Mouse (Mus musculus) left cerebral cortex, postnatal 14 days (tissue): Measurements from ENCODE around the gene Ptprd. TPM values are rescaled to one million over a fixed set of nuclear protein-coding genes. Genes with fewer than 3 reads are reported as not detected.
A peak's percentile ranks its signal among the peaks of the same experiment; 100 is the strongest.

Experiments used
- DNase-seq, 2 experiments: peaks; one replicate each; pipeline ENCODE4 v3.0.0; 2021 to 2022; ENCODE audit warnings: low spot score in 2 of 2, mixed read lengths in 1 of 2
- intact Hi-C: fragments of 180-260 bp; cut with DNase I; formaldehyde crosslinking; loops from one replicate; pipeline ENCODE4 v1.15.1; 2025
- total RNA-seq, 2 experiments: library from RNA; stranded (reverse); gene quantifications; 2 replicates each; pipeline ENCODE4 v1.2.3; 2021

Ptprd gene
- total RNA-seq, 2 experiments from 2014 or later: 357 to 391 TPM

GRCm38 (mm10) chr4:76386978-76387824 lies 1824.6 kb downstream of the Ptprd start:
- intact Hi-C loops: no loop called here
- no peak for DNase-seq

GRCm38 (mm10) chr4:76385818-76386217 lies 1825.9 kb downstream of the Ptprd start:
- intact Hi-C loops: no loop called here
- DNase-seq: peak; percentile 26 to 39

DNA sequence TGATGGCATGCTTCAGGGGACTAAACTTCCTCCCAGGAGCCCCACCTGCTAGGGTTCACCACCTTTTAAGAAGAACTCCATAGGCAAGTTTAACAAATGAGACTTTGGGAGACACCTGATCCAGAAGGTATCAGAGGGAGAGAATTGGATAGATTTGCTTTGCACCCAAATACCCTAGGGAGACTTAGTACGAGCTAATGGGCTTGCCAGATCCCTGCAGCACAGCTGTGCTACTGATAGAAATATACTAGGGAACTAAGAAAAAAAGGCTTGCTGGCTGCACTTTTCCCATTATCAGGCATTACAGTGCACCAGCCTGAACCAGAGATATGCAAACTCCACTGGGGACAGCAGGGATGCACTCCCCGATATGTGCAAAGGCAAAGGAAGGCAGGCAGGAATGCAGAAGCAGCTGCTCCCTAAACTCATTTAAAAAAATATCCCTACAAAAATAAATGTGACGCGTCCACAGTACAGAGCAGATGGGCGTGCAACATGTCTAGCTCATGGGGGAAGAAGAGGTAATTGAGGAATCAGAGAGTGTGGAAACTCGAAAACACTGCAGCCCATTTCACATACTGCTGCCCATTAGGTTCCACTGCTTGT lies 1831.3 kb downstream of the Ptprd start:
- intact Hi-C loops: no loop called here
- DNase-seq: peak; percentile 44 to 51

- intact Hi-C loops: no loop called here
- DNase-seq: peak; percentile 31 to 35
These were observed 1841.5 kb downstream of the Ptprd start for GRCm38 (mm10) chr4:76370041-76370880.

DNA sequence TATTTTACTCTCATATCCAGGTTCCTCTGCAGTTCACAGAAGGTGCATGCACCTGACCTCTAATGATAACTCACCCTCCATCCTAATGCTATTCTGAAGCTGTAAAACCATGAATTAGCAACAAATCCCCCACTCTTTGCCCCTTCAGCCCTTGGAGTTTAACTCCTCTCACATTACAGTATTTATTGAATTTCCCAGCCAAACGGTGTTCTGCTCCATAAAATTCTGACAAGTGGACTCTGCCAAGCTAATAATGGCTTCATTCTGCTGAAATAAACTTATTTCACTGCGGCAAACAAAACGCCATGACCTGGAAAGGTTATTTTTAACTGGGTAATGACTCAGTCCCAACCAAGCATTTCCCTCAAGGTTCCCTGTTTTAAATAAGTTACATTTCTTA lies 1842.7 kb downstream of the Ptprd start:
- no peak for DNase-seq
- intact Hi-C loops: no loop called here

DNA sequence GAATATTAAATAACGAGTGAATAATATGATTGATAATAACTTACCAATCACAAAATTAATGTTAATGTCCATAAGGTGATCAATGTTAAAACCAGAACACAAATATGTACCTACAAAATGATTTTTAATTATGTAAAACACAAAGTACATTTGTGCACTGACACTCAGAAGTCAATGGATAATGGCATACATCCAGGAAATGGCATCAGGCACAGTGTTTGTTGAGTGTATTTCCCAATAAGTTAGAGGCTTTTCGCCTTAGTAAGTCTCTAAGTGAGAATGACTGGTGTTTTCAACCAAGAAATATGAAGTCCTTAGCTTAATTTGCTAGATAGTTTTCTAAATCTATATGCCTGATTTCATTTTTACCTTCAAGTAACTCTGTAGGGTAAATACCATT lies 1843.5 kb downstream of the Ptprd start:
- DNase-seq: no peak
- intact Hi-C loops: no loop called here

DNA sequence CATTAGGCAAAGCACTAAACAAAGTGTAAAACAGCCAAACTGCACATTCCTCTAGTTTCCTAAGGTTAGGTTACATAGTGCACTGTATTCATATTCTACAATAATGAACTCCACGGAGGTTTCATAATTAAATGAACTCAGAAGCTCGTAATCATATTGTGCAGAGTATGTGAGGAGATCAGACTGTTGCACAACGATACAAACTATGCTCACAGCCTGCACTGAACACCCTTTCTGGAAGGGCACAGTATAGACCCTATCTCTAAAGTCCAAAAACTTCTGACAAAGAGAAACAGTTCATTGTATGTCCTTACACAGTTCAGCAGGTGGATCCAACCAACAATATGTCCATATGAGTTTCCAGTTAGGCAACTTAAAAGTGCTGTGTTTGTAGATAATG lies 1844.5 kb downstream of the Ptprd start:
- intact Hi-C loops: no loop called here
- no peak for DNase-seq

- DNase-seq: peak; percentile 26 to 49
- intact Hi-C loops: no loop called here
These were observed 1845.9 kb downstream of the Ptprd start for GRCm38 (mm10) chr4:76365871-76366270.

DNA sequence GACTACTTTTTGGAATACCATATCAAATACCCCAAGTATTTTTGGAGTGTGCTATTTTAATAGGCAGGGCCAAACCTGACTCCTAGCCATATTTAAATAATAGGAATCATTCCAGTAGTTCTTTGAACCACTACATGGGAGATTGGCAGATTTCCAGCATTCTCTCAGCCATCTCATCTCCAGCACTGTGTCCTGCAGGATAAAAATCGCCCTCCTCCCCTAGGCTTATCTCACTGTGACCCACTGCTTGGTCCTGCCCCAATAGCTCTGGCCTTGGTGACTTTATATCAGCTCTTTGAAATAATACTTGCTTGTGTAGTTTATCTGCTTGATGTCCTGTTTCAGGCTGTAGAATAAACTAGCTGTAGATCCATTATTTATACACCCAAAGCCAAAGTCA lies 1850.2 kb downstream of the Ptprd start:
- intact Hi-C loops: no loop called here
- DNase-seq: no peak

DNA sequence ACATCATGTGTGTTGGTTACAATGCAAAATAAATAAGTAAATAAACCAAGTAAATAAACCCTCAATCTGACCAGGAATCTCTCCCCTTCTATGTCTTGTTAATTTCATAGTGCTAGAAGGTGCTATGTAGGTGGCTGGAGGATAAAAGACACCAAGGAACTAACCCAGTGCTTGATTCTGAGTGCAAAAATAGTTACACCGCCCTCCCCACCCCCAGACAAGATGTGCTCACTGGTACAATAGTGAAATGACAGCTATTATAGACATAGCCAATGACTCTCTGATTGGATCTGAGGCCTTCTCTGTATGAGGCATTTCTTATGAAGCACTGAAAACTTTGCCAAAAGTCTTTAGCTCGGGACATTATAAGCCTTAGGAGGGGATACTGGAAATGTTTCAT lies 1857.6 kb downstream of the Ptprd start:
- intact Hi-C loops: no loop called here
- no peak for DNase-seq

GRCm38 (mm10) chr4:76352468-76352867 lies 1859.3 kb downstream of the Ptprd start:
- intact Hi-C loops: no loop called here
- DNase-seq: no peak

DNA sequence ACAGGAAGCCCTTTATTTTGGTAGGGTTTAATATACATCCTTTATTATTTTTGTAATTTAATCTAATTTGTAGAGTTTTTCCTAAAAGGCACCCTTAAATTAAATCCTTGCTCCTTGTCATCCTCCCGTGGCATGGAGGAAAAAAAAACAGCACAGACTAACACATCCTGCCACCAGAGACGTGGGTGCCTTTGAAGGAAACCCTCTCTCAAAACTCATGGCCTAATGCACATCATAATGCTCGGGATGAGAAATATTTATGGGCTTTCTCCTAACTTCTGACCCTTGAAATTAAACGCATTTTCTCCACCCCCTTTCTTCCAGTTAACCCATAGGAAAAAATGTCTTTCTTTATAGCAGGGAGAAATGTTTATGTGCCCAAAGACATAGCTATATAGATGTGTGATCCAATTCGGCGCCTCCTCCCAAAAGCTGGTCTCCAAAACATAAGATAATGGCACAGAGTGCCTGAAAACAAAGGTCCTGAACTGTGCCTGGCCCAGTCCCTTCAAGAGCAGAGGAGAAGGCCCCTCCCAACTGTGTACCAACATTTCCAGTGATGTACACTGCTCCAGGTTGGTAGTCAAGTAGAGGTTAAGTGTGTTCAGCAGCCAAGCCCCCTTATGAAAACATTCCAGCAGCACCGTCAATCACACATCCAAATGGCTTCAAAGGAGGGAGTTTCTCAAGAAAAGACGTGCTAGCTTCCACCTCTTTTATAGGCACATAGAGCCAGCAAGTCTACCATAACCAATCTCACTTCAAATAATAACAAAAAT lies 1860.4 kb downstream of the Ptprd start:
- DNase-seq: no peak
- intact Hi-C loops: no loop called here

GRCm38 (mm10) chr4:76350241-76350962 lies 1861.4 kb downstream of the Ptprd start:
- DNase-seq: no peak
- intact Hi-C loops: no loop called here

DNA sequence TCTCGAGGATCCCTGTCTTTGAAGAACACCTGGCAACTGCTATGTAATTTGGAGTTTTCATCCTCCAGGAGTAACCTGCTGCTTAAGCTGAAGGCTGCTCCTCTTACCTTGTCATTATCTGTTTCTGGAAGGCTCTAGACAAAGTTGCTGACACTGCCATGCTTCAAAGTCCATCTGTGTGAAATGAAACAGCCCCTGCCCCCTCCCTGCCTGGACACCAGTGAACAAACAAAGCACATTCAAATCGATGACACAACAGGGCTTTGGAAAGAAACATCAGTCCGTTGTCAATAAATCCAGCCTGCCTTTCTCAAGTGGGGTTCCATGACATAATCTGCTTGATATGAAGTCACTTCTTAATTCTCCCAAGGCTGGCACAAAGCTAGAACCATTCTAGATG lies 1867.7 kb downstream of the Ptprd start:
- DNase-seq: no peak
- intact Hi-C loops: no loop called here

DNA sequence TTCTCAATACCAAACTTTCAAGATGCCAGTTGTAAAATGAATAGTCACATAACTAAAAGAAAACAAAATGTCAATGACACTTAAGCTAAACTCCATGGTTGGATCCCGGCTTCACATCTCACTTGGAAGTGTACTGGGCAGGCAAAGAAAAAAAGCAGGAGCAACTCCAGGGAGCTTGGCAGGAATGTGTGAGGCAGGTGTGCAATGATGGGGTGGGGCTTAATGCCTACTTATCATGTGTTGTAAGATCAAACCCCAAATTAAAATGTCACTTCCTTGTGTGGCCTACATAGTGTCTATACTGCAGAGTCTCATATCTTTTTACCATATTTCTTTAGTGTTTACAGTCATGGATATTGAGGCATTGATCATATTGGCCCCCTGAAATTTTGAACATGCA lies 1873.8 kb downstream of the Ptprd start:
- intact Hi-C loops: no loop called here
- no peak for DNase-seq

- no peak for DNase-seq
- intact Hi-C loops: loop anchor here (10.0 kb wide), 1 partner anchor 117 kb away; no protein-coding TSS in a partner anchor
These were observed 1884.4 kb downstream of the Ptprd start for GRCm38 (mm10) chr4:76327346-76327745.

DNA sequence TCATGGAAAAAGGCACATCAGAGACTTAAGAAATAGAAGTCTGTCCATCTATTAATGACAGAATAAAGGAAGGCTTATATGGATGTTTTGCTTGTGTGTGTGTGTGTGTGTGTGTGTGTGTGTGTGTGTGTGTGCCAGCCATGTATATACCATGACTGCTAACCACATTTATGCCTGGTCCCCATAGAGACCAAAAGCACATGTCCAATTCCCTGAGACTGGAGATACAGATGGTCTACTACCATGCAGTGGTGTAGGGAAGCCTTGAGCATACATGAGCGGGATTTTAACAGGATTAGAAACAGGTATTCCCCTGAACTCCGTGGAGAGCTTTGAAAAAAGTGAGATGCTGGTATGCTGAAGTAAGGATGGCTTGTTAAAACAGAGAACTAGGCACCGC lies 1886.1 kb downstream of the Ptprd start:
- intact Hi-C loops: loop anchor here (10.0 kb wide), 1 partner anchor 119 kb away; no protein-coding TSS in a partner anchor
- no peak for DNase-seq

GRCm38 (mm10) chr4:76324928-76325327 lies 1886.8 kb downstream of the Ptprd start:
- intact Hi-C loops: loop anchor here (10.0 kb wide), 1 partner anchor 120 kb away; no protein-coding TSS in a partner anchor
- peak; percentile 49 to 56 for DNase-seq

DNA sequence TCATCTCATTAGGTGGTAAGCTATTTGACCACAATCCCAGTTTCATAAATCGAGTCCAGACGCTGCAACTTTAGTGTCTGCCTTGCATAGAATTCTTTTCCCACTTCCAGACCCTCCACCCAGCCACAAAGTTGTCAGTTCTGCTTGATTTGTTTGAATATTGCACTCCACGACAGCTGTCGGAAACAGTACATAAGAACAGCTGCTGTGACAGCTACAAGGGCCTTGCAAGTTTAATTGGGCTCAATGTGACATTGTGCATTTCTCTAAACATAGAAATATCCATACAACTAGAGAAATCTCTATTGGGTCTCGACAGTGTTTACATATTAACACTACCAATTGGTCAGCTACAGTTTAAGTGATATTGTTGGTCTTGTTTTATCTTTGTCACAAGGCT lies 1887.3 kb downstream of the Ptprd start:
- no peak for DNase-seq
- intact Hi-C loops: loop anchor here (10.0 kb wide), 1 partner anchor 120 kb away; no protein-coding TSS in a partner anchor
